Mouse (Mus musculus) bone marrow, adult 2 months (tissue): Measurements from ENCODE around the gene Zfp961. TPM values are rescaled to one million over a fixed set of nuclear protein-coding genes. Genes with fewer than 3 reads are reported as not detected.
"Not testable (repeated sequence)": the region's sequence is repeated elsewhere in the genome, so short reads cannot be mapped to it uniquely, and the experiment has no call there.

Experiments used
- H3K27ac ChIP-seq: fragments of 200-500 bp; 2 replicates; pipeline ENCODE4 v1.5.1; 2012; ENCODE audit warnings: low read depth, mild to moderate bottlenecking, control low read depth, inconsistent platforms, low read length; ENCODE audit not compliant: control insufficient read depth, poor library complexity, insufficient read depth
- H3K4me1 ChIP-seq: fragments of 200-500 bp; 2 replicates; pipeline ENCODE4 v1.6.1; 2011; ENCODE audit warnings: low read length; ENCODE audit not compliant: control insufficient read depth, insufficient read depth
- H3K4me3 ChIP-seq: fragments of 200-500 bp; replicated peaks from 2 replicates; pipeline ENCODE3; 2011; ENCODE audit warnings: mild to moderate bottlenecking, low read depth, low read length, control low read depth; ENCODE audit not compliant: control insufficient read depth
- CTCF ChIP-seq: fragments of 200-500 bp; IDR thresholded peaks from 2 replicates; pipeline ENCODE4 v1.5.1; 2011; ENCODE audit warnings: low read length, control low read depth; ENCODE audit not compliant: control insufficient read depth, insufficient read depth
- POLR2A ChIP-seq: fragments of 200-500 bp; IDR thresholded peaks from 2 replicates; pipeline ENCODE4 v1.6.1; 2011; ENCODE audit warnings: low read depth, mild to moderate bottlenecking, control low read depth, low read length, borderline replicate concordance; ENCODE audit not compliant: control insufficient read depth
- WGBS: fragments of 180-500 bp; shearing (Covaris S2); methylation state at CpG from one replicate; pipeline ENCODE4 v1.1.7; 2018; 5-methylcytosine and 5-hydroxymethylcytosine counted together
- polyA plus RNA-seq: library from polyadenylated mRNA; stranded (reverse); fragments of >200 nt; gene quantifications from 2 replicates; pipeline ENCODE4 v1.2.4, GENCODE M21; 2011; ENCODE audit warnings: low replicate concordance; ENCODE audit not compliant: missing spikeins, insufficient read depth, insufficient read length

The Zfp961 gene
- 7.4 and 10.4 TPM in 2 replicates for polyA plus RNA-seq

GRCm38 (mm10) chr8:71950482-71951221, at the start of gene Zfp961:
TSS of gene Zfp961 (plus strand) at chr8:71951038.
- Histone ChIP-seq H3K27ac (peak within 1 kb of the TSS; percentile 86), H3K4me1 (peaks cover 2% of the 10 kb centered on the region; the same call in 1 of the 2 replicates), H3K4me3 (peak within 1 kb of the TSS; percentile 89)
- TF ChIP-seq CTCF (peak; percentile 12; the same call in 1 of the 2 replicates), POLR2A (peak; percentile 88)
- WGBS, result 5% methylated on average over 34 of the region's 34 CpGs

GRCm38 (mm10) chr8:71903084-71903483, 47.8 kb upstream of the Zfp961 start:
- not testable (repeated sequence) for H3K4me1 ChIP-seq, H3K27ac ChIP-seq, H3K4me3 ChIP-seq
- 44% methylated on average over 1 of the region's 1 CpGs for WGBS

GRCm38 (mm10) chr8:71906809-71907208, 44.0 kb upstream of the Zfp961 start:
- no peak for TF ChIP-seq CTCF
- TF ChIP-seq POLR2A, result no peak
- 87% methylated on average over 1 of the region's 1 CpGs for WGBS
- Histone ChIP-seq H3K4me3 (no peak overlapping the region), H3K27ac (no peak overlapping the region), H3K4me1 (0 out of 2 replicates have a peak, but pooled peaks cover 1% of the 10 kb centered on the region)

- Histone ChIP-seq H3K27ac (no peak overlapping the region; the same call in 1 of the 2 replicates), H3K4me1 (0 out of 2 replicates have a peak, but pooled peaks cover 1% of the 10 kb centered on the region), H3K4me3 (no peak overlapping the region)
- whole genome bisulfite sequencing, result 83% methylated on average over 5 of the region's 5 CpGs
- no peak for TF ChIP-seq CTCF
Observed at GRCm38 (mm10) chr8:71907798-71908257, 43.0 kb upstream of the Zfp961 start.

- H3K27ac ChIP-seq, result peak within 1 kb of the TSS; percentile 81
- 0 out of 2 replicates have a peak, but pooled peaks cover 1% of the 10 kb centered on the region for H3K4me1 ChIP-seq
- TF ChIP-seq POLR2A (peak; percentile 49; the same call in 1 of the 2 replicates), CTCF (peak; percentile 52)
- H3K4me3 ChIP-seq, result peak within 1 kb of the TSS; percentile 93
- 11% methylated on average over 47 of the region's 47 CpGs for WGBS
Observed at GRCm38 (mm10) chr8:71908309-71909261, 42.3 kb upstream of the Zfp961 start, which contains the start of the genes Zfp882 and Zfp617. TSS of gene Zfp882 (plus strand) at chr8:71908608. TSS of gene Zfp617 (plus strand) at chr8:71908635.

GRCm38 (mm10) chr8:71912286-71912685, 38.6 kb upstream of the Zfp961 start:
- 70% methylated on average over 2 of the region's 2 CpGs for WGBS
- TF ChIP-seq POLR2A (no peak), CTCF (no peak)

GRCm38 (mm10) chr8:71922567-71923401, 28.1 kb upstream of the Zfp961 start:
- Histone ChIP-seq H3K27ac (peak overlapping the region; percentile 93), H3K4me3 (peak overlapping the region; percentile 90), H3K4me1 (no peaks in the 10 kb centered on the region)
- TF ChIP-seq POLR2A, result peak; percentile 62; the same call in 1 of the 2 replicates
- TF ChIP-seq CTCF, result no peak
- WGBS, result under 1% methylated on average over 57 of the region's 57 CpGs

More at GRCm38 (mm10) chr8:71912286-71912685, 38.6 kb upstream of the Zfp961 start:
- Histone ChIP-seq H3K4me1 (0 out of 2 replicates have a peak, but pooled peaks cover 1% of the 10 kb centered on the region), H3K27ac (no peak overlapping the region), H3K4me3 (no peak overlapping the region)

GRCm38 (mm10) chr8:71925791-71926190, 25.0 kb upstream of the Zfp961 start:
- H3K4me3 ChIP-seq, result no peak overlapping the region
- TF ChIP-seq POLR2A, result no peak
- no peak for TF ChIP-seq CTCF
- 93% methylated on average over 5 of the region's 5 CpGs for WGBS
- H3K27ac ChIP-seq, result no peak overlapping the region
- no peaks in the 10 kb centered on the region for H3K4me1 ChIP-seq
